9 mouse cellular contexts compared by ENCODE assay signal in the genomic region with DNA sequence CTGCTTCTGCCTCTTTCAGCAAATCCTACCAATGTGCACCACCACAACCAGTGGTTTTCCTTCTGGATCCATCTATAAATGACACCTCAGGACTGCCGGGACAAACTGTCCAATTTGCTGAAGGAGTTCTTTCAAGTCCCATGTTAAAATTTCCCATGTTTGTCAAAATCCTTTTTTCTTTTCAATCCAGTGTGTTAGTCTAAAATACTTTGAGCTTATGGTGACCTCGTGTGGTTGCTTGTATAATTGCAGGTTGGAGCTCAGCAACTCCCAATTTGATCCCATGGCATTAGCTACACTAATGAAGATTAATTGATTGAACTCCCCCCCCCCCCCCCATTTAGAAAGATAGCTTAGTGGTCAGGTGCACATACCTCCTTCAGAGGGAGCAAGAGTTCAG. TPM values are rescaled to one million over a fixed set of nuclear protein-coding genes. Genes with fewer than 3 reads are reported as not detected.
A peak's percentile ranks its signal among the peaks of the same experiment; 100 is the strongest.
DNase-seq lines count a peak whose midpoint lies in the region; ATAC-seq and TF ChIP-seq lines count a peak whose summit lies in the region.
"Had no signal": no experiment of that assay in that cellular context is flagged by ENCODE, and none has a peak within 500 bp of the region (broad histone marks: within the 10 kb centered on the region; RNA-seq: fewer than 3 reads in every experiment).

No protein-coding gene starts in this region.

- H3K4me1 ChIP-seq in forebrain, embryonic 11.5 days (replicated peaks; ENCODE audit: control insufficient read depth, insufficient read depth, low read length): no peaks in the 10 kb centered on the region
- no peaks in the 10 kb centered on the region for H3K4me1 ChIP-seq in forebrain, embryonic 13.5 days
- no peaks in the 10 kb centered on the region for H3K4me1 ChIP-seq in midbrain, embryonic 11.5 days (ENCODE audit: control insufficient read depth, insufficient read depth, low read length)
- H3K4me1 ChIP-seq in midbrain, embryonic 13.5 days (replicated peaks): no peaks in the 10 kb centered on the region
- H3K4me1 ChIP-seq in lung, embryonic 14.5 days (ENCODE audit: insufficient read depth): no peaks in the 10 kb centered on the region

- ATAC-seq in forebrain, embryonic 11.5 days (replicated peaks; ENCODE audit: low FRiP score): no peak
- no peak for ATAC-seq in forebrain, embryonic 13.5 days
- no peak for ATAC-seq in midbrain, embryonic 11.5 days (ENCODE audit: low FRiP score)
- no peak for ATAC-seq in midbrain, embryonic 13.5 days
- no peak for ATAC-seq in lung, embryonic 14.5 days (ENCODE audit: insufficient read depth)

- 11% methylated on average over 2 of the region's 2 CpGs for whole genome bisulfite sequencing in forebrain, embryonic 11.5 days
- WGBS in forebrain, embryonic 13.5 days: 12% methylated on average over 2 of the region's 2 CpGs
- WGBS in midbrain, embryonic 11.5 days: 13% methylated on average over 2 of the region's 2 CpGs
- 6% methylated on average over 2 of the region's 2 CpGs for WGBS in midbrain, embryonic 13.5 days
- 1% methylated on average over 2 of the region's 2 CpGs for WGBS in lung, embryonic 14.5 days

- H3K4me2 ChIP-seq in forebrain, embryonic 11.5 days (ENCODE audit: low read depth, low read length, severe bottlenecking): no peak overlapping the region
- no peak overlapping the region for H3K4me2 ChIP-seq in forebrain, embryonic 13.5 days
- H3K4me2 ChIP-seq in midbrain, embryonic 11.5 days: no peak overlapping the region
- no peak overlapping the region for H3K4me2 ChIP-seq in midbrain, embryonic 13.5 days (replicated peaks)
- no peak overlapping the region for H3K4me2 ChIP-seq in lung, embryonic 14.5 days

- TF ChIP-seq CTCF in lung, embryonic 14.5 days (IDR thresholded peaks at IDR 0.05; ENCODE audit: low read depth): peak; percentile 75

- intact Hi-C loops in heart, postnatal 14 days (cut with DNase I): loop anchor here (2.0 to 5.0 kb wide), 3 partner anchors 36 to 246 kb away; no protein-coding TSS in a partner anchor
- intact Hi-C loops in gastrocnemius, postnatal 14 days (cut with DNase I; ENCODE audit: low total_unique reads): loop anchor here (2.0 to 10.0 kb wide), 2 partner anchors 182 to 248 kb away; no protein-coding TSS in a partner anchor

- H3K36me3 ChIP-seq in forebrain, embryonic 11.5 days (ENCODE audit: control insufficient read depth, insufficient read depth, low read length): peaks cover 19% of the 10 kb centered on the region
- H3K36me3 ChIP-seq in forebrain, embryonic 13.5 days (ENCODE audit: poor library complexity, severe bottlenecking): peaks cover 35% of the 10 kb centered on the region
- H3K36me3 ChIP-seq in midbrain, embryonic 11.5 days (ENCODE audit: control insufficient read depth, insufficient read depth, low read length): peaks cover 20% of the 10 kb centered on the region
- peaks cover 35% of the 10 kb centered on the region for H3K36me3 ChIP-seq in midbrain, embryonic 13.5 days
- H3K36me3 ChIP-seq in lung, embryonic 14.5 days (ENCODE audit: insufficient read depth): peaks cover 33% of the 10 kb centered on the region

- no peaks in the 10 kb centered on the region for H3K27me3 ChIP-seq in forebrain, embryonic 11.5 days (ENCODE audit: control insufficient read depth, insufficient read depth, low read length)
- H3K27me3 ChIP-seq in forebrain, embryonic 13.5 days: no peaks in the 10 kb centered on the region
- H3K27me3 ChIP-seq in midbrain, embryonic 11.5 days (ENCODE audit: control insufficient read depth, insufficient read depth, low read length): no peaks in the 10 kb centered on the region
- no peaks in the 10 kb centered on the region for H3K27me3 ChIP-seq in midbrain, embryonic 13.5 days
- H3K27me3 ChIP-seq in lung, embryonic 14.5 days (ENCODE audit: insufficient read depth, low read length): no peaks in the 10 kb centered on the region

- DNase-seq in forebrain, embryonic 11.5 days (ENCODE audit: low spot score): peak; percentile 61
- peak; percentile 97 for DNase-seq in midbrain, embryonic 11.5 days (ENCODE audit: low spot score, missing footprints)
- peak; percentile 27 for DNase-seq in adrenal gland, postnatal 25 days
- DNase-seq in heart, postnatal 14 days: peak; percentile 45 to 72
- peak; percentile 91 for DNase-seq in lung, embryonic 14.5 days
- DNase-seq in gastrocnemius, postnatal 14 days: no peak

- H3K27ac ChIP-seq in forebrain, embryonic 11.5 days (ENCODE audit: low read depth, low read length): no peak overlapping the region
- H3K27ac ChIP-seq in forebrain, embryonic 13.5 days: no peak overlapping the region
- H3K27ac ChIP-seq in midbrain, embryonic 11.5 days (ENCODE audit: low read depth, low read length): no peak overlapping the region
- H3K27ac ChIP-seq in midbrain, embryonic 13.5 days: no peak overlapping the region
- H3K27ac ChIP-seq in lung, embryonic 14.5 days (ENCODE audit: low read depth): no peak overlapping the region

- no peak overlapping the region for H3K9ac ChIP-seq in forebrain, embryonic 11.5 days (ENCODE audit: low read length)
- no peak overlapping the region for H3K9ac ChIP-seq in forebrain, embryonic 13.5 days
- no peak overlapping the region for H3K9ac ChIP-seq in midbrain, embryonic 11.5 days (ENCODE audit: low read length)
- H3K9ac ChIP-seq in midbrain, embryonic 13.5 days (replicated peaks): no peak overlapping the region
- H3K9ac ChIP-seq in lung, embryonic 14.5 days: no peak overlapping the region

- H3K9me3 ChIP-seq in forebrain, embryonic 11.5 days (ENCODE audit: control insufficient read depth, low read length): no peaks in the 10 kb centered on the region
- H3K9me3 ChIP-seq in forebrain, embryonic 13.5 days (replicated peaks): no peaks in the 10 kb centered on the region
- H3K9me3 ChIP-seq in midbrain, embryonic 11.5 days (ENCODE audit: control insufficient read depth, low read length): no peaks in the 10 kb centered on the region
- no peaks in the 10 kb centered on the region for H3K9me3 ChIP-seq in midbrain, embryonic 13.5 days
- H3K9me3 ChIP-seq in lung, embryonic 14.5 days (ENCODE audit: low read depth, low read length): no peaks in the 10 kb centered on the region

- no peak overlapping the region for H3K4me3 ChIP-seq in forebrain, embryonic 11.5 days (ENCODE audit: low read depth, low read length)
- H3K4me3 ChIP-seq in forebrain, embryonic 13.5 days: no peak overlapping the region
- H3K4me3 ChIP-seq in midbrain, embryonic 11.5 days (ENCODE audit: low read depth, low read length): no peak overlapping the region
- no peak overlapping the region for H3K4me3 ChIP-seq in midbrain, embryonic 13.5 days (replicated peaks)
- H3K4me3 ChIP-seq in lung, embryonic 14.5 days (ENCODE audit: low read depth, low read length): no peak overlapping the region
- H3K4me3 ChIP-seq: myocyte had no signal

RNA-seq across cellular contexts. Expression of gene Zfp867, which starts 10.9 kb away (rescaled TPM):
- polyA plus RNA-seq in forebrain, embryonic 11.5 days (2014; fragmentation: Nextera tagmentation; extraction: Ambion mirVana): 11.9 and 13.0 TPM in 2 replicates
- polyA plus RNA-seq in forebrain, embryonic 13.5 days (2015; fragmentation: Nextera tagmentation; extraction: Ambion mirVana): 13.5 and 14.1 TPM in 2 replicates
- 11.4 and 11.9 TPM in 2 replicates for polyA plus RNA-seq in midbrain, embryonic 11.5 days (2014; fragmentation: Nextera tagmentation; extraction: Ambion mirVana)
- 14.7 and 15.0 TPM in 2 replicates for polyA plus RNA-seq in midbrain, embryonic 13.5 days (2015; fragmentation: Nextera tagmentation; extraction: Ambion mirVana)
- total RNA-seq in adrenal gland, postnatal 25 days (2021): 4.6 and 5.9 TPM in 2 replicates
- 1 to 10 TPM; 4.2 to 4.6 TPM for total RNA-seq in heart, postnatal 14 days (2021)
- 7.7 and 8.7 TPM in 2 replicates for polyA plus RNA-seq in lung, embryonic 14.5 days (2014; fragmentation: Nextera tagmentation; extraction: Ambion mirVana)
- 1 to 10 TPM; 3.5 to 3.6 TPM for total RNA-seq in gastrocnemius, postnatal 14 days (2021)

RNA-seq across cellular contexts. Expression of gene Snap47, which starts 32.2 kb away (rescaled TPM):
- polyA plus RNA-seq in forebrain, embryonic 11.5 days (2014; fragmentation: Nextera tagmentation; extraction: Ambion mirVana): 130 and 137 TPM in 2 replicates
- 239 and 252 TPM in 2 replicates for polyA plus RNA-seq in forebrain, embryonic 13.5 days (2015; fragmentation: Nextera tagmentation; extraction: Ambion mirVana)
- 144 and 159 TPM in 2 replicates for polyA plus RNA-seq in midbrain, embryonic 11.5 days (2014; fragmentation: Nextera tagmentation; extraction: Ambion mirVana)
- polyA plus RNA-seq in midbrain, embryonic 13.5 days (2015; fragmentation: Nextera tagmentation; extraction: Ambion mirVana): 352 and 380 TPM in 2 replicates
- 74.2 and 87.8 TPM in 2 replicates for total RNA-seq in adrenal gland, postnatal 25 days (2021)
- 10 to 100 TPM; 34.0 to 37.5 TPM for total RNA-seq in heart, postnatal 14 days (2021)
- polyA plus RNA-seq in lung, embryonic 14.5 days (2014; fragmentation: Nextera tagmentation; extraction: Ambion mirVana): 87.3 and 97.4 TPM in 2 replicates
- total RNA-seq in gastrocnemius, postnatal 14 days (2021): 10 to 100 TPM; 24.3 to 27.0 TPM

RNA-seq across cellular contexts. Expression of gene Jmjd4, which starts 33.4 kb away (rescaled TPM):
- 17.8 and 20.5 TPM in 2 replicates for polyA plus RNA-seq in forebrain, embryonic 11.5 days (2014; fragmentation: Nextera tagmentation; extraction: Ambion mirVana)
- polyA plus RNA-seq in forebrain, embryonic 13.5 days (2015; fragmentation: Nextera tagmentation; extraction: Ambion mirVana): 12.5 and 13.0 TPM in 2 replicates
- 12.4 and 14.3 TPM in 2 replicates for polyA plus RNA-seq in midbrain, embryonic 11.5 days (2014; fragmentation: Nextera tagmentation; extraction: Ambion mirVana)
- polyA plus RNA-seq in midbrain, embryonic 13.5 days (2015; fragmentation: Nextera tagmentation; extraction: Ambion mirVana): 14.3 TPM in 2 replicates
- total RNA-seq in adrenal gland, postnatal 25 days (2021): 10.4 and 11.4 TPM in 2 replicates
- total RNA-seq in heart, postnatal 14 days (2021): 10 to 100 TPM; 10.9 to 12.5 TPM
- polyA plus RNA-seq in lung, embryonic 14.5 days (2014; fragmentation: Nextera tagmentation; extraction: Ambion mirVana): 11.5 and 11.7 TPM in 2 replicates
- 1 to 10 TPM; 6.4 to 7.3 TPM for total RNA-seq in gastrocnemius, postnatal 14 days (2021)

RNA-seq across cellular contexts. Expression of gene Zkscan17, which starts 43.3 kb away (rescaled TPM):
- polyA plus RNA-seq in forebrain, embryonic 11.5 days (2014; fragmentation: Nextera tagmentation; extraction: Ambion mirVana): 36.6 and 39.4 TPM in 2 replicates
- polyA plus RNA-seq in forebrain, embryonic 13.5 days (2015; fragmentation: Nextera tagmentation; extraction: Ambion mirVana): 20.4 and 23.9 TPM in 2 replicates
- polyA plus RNA-seq in midbrain, embryonic 11.5 days (2014; fragmentation: Nextera tagmentation; extraction: Ambion mirVana): 19.1 and 22.4 TPM in 2 replicates
- 17.6 and 18.2 TPM in 2 replicates for polyA plus RNA-seq in midbrain, embryonic 13.5 days (2015; fragmentation: Nextera tagmentation; extraction: Ambion mirVana)
- total RNA-seq in adrenal gland, postnatal 25 days (2021): 18.8 and 23.9 TPM in 2 replicates
- total RNA-seq in heart, postnatal 14 days (2021): 10 to 100 TPM; 18.5 to 20.1 TPM
- polyA plus RNA-seq in lung, embryonic 14.5 days (2014; fragmentation: Nextera tagmentation; extraction: Ambion mirVana): 27.6 and 30.9 TPM in 2 replicates
- 10 to 100 TPM; 12.1 to 15.4 TPM for total RNA-seq in gastrocnemius, postnatal 14 days (2021)

RNA-seq across cellular contexts. Expression of gene Nlrp3, which starts 58.2 kb away (rescaled TPM):
- 0.08 and 0.09 TPM in 2 replicates for polyA plus RNA-seq in forebrain, embryonic 11.5 days (2014; fragmentation: Nextera tagmentation; extraction: Ambion mirVana)
- 0.08 and 0.09 TPM in 2 replicates for polyA plus RNA-seq in forebrain, embryonic 13.5 days (2015; fragmentation: Nextera tagmentation; extraction: Ambion mirVana)
- not detected in 2 replicates for polyA plus RNA-seq in midbrain, embryonic 11.5 days (2014; fragmentation: Nextera tagmentation; extraction: Ambion mirVana)
- 0.04 and 0.21 TPM in 2 replicates for polyA plus RNA-seq in midbrain, embryonic 13.5 days (2015; fragmentation: Nextera tagmentation; extraction: Ambion mirVana)
- total RNA-seq in adrenal gland, postnatal 25 days (2021): 0.48 and 0.55 TPM in 2 replicates
- total RNA-seq in heart, postnatal 14 days (2021): under 1 TPM; 0.51 to 0.55 TPM
- polyA plus RNA-seq in lung, embryonic 14.5 days (2014; fragmentation: Nextera tagmentation; extraction: Ambion mirVana): 0.12 and 0.50 TPM in 2 replicates
- under 1 TPM; 0.27 to 0.42 TPM for total RNA-seq in gastrocnemius, postnatal 14 days (2021)
